Mouse (Mus musculus): ENCODE measurements around the gene Sept9.

DNA sequence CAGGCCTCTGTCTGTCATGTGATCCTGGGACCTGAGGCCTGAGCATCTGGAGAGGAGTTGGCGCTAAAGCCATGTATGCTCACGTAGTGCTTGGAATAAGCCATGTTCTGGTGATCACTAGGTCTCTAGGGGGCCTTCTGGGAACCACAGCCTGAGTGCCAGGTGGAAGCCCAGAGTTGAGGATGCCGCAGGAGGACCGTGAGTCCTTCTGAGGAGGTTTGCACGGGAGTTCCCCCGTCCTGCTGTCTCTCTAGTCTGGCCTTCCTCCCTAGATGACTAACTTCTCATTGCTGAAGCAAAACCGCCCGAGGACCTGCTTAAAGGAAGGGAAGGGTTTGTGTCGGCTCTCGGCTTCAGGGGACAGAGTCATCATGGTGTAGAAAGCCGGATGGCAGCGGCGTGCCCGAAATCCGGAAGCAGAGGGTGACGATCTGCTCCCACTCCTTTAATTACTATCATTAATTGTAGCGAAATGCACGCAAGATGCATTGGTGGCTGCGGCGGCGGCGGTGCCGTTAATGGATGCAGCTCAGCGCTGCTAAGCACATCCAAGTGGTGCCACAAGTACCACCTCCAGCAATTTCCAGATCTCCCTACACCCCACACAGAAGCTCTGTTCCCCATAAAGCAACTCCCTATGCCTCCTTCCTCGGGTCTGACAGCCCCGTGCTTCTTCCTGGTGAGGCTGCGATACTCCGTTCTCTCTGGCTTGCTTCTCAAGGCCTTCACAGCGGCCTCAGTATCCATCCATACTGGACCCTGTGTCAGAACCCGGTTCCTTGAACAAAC, 92.0 kb downstream of the Sept9 start:
- TF ChIP-seq POLR2A (IDR thresholded peaks at IDR 0.05; ENCODE audit: borderline replicate concordance, extremely low read depth, low read depth, low read length) (no peak), CTCF (IDR thresholded peaks at IDR 0.05; ENCODE audit: insufficient read depth, low read length) (no peak)

Data from lung, adult 2 months (tissue).